Mouse (Mus musculus): ENCODE results near the gene Nptxr. TPM values are rescaled to one million over a fixed set of nuclear protein-coding genes. Genes with fewer than 3 reads are reported as not detected.
A peak's percentile ranks its signal among the peaks of the same experiment; 100 is the strongest.

Gene Nptxr
- total and polyA plus RNA-seq, 2 experiments from 2014 or later = 87.3 to 184 TPM

DNA sequence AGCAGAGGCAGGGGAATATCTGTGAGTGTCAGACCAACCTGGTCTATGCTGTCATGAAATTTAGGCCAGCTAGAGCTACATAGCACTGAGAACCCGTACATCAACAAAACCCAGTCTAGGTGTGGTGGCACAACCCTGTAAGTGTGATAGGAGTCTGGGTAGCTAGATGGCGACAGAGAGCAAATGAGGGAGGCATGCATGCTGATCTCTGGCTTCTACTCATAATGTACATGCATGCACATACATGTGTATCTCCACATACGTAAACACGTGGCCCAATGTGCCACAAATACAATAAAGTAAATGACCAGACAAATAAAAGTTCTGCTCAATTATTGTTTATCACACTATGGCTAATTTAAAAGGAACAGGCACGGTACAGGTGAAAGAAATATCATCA is 3.5 kb upstream of the Nptxr start:
- DNase-seq = peak; percentile 74
- ATAC-seq = 0 out of 2 replicates have a peak, but pooled peaks have one; percentile 21
- WGBS = 32% methylated on average over 5 of the region's 5 CpGs
- H3K4me1 ChIP-seq (ENCODE audit: insufficient read depth) = no peaks in the 10 kb centered on the region; the same call in 1 of the 2 replicates
- no peaks in the 10 kb centered on the region for H3K9me3 ChIP-seq (ENCODE audit: low read length)
- H3K36me3 ChIP-seq (ENCODE audit: insufficient read depth) = no peaks in the 10 kb centered on the region
- H3K27ac ChIP-seq (ENCODE audit: low read depth, low read length) = no peak overlapping the region
- peak; percentile 90 for TF ChIP-seq CTCF (IDR thresholded peaks at IDR 0.05; ENCODE audit: low read depth)
- peaks cover 15% of the 10 kb centered on the region for H3K27me3 ChIP-seq (ENCODE audit: insufficient read depth, low read length)
- H3K4me2 ChIP-seq (ENCODE audit: low read depth) = no peak overlapping the region
- H3K4me3 ChIP-seq (ENCODE audit: low read depth, low read length) = no peak overlapping the region
- no peak overlapping the region for H3K9ac ChIP-seq

DNA sequence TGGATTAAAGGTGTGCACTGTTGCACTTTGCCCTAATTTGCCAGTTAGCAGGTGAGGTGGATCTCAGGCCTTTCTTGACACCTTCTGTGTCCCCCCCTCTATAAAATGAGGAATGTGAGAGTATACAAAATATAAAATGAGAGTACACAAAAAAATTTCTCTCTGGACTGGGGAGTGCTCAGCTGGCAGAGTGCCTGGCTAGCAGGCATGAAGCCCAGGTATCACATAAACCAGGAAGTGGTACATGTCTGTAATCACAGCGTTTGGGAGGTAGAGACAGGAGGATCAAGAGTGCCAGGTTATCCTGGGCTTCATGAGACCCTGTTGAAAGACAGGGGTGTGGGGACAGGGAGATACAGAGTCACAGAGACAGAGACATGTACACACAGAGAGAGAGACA is 2.5 kb upstream of the Nptxr start:
- no peak overlapping the region for H3K4me3 ChIP-seq (ENCODE audit: low read depth, low read length)
- H3K9ac ChIP-seq = no peak overlapping the region
- ATAC-seq = no peak
- no peaks in the 10 kb centered on the region for H3K36me3 ChIP-seq (ENCODE audit: insufficient read depth)
- 39% methylated on average over 1 of the region's 1 CpGs for WGBS
- no peak overlapping the region for H3K4me2 ChIP-seq (ENCODE audit: low read depth)
- DNase-seq = no peak
- H3K27ac ChIP-seq (ENCODE audit: low read depth, low read length) = no peak overlapping the region
- no peaks in the 10 kb centered on the region for H3K9me3 ChIP-seq (ENCODE audit: low read length)
- no peak for TF ChIP-seq CTCF (IDR thresholded peaks at IDR 0.05; ENCODE audit: low read depth)
- H3K4me1 ChIP-seq (ENCODE audit: insufficient read depth) = no peaks in the 10 kb centered on the region; the same call in 1 of the 2 replicates
- peaks cover 19% of the 10 kb centered on the region for H3K27me3 ChIP-seq (ENCODE audit: insufficient read depth, low read length)

DNA sequence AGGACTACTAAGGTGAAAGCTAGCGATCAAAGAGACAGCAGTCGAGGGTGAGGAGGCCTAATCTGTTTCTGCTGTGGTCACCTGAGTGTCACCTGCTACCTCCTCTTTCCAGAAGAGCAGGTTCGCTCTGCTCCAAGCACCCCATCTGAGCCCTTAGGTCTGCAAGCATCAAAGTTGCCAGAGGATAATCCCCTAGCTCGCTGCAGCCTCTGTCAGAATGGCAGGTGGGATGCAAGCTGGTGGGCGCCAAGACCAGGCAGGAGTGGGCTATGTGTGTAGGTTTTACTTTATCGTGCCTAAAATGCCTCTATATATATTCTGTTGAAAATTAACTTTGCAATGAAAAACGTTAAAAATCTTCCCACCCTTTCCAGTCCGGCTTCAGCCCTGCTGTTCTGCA is 680 bp upstream of the Nptxr start:
- WGBS = 24% methylated on average over 8 of the region's 8 CpGs
- ATAC-seq = no peak

DNA sequence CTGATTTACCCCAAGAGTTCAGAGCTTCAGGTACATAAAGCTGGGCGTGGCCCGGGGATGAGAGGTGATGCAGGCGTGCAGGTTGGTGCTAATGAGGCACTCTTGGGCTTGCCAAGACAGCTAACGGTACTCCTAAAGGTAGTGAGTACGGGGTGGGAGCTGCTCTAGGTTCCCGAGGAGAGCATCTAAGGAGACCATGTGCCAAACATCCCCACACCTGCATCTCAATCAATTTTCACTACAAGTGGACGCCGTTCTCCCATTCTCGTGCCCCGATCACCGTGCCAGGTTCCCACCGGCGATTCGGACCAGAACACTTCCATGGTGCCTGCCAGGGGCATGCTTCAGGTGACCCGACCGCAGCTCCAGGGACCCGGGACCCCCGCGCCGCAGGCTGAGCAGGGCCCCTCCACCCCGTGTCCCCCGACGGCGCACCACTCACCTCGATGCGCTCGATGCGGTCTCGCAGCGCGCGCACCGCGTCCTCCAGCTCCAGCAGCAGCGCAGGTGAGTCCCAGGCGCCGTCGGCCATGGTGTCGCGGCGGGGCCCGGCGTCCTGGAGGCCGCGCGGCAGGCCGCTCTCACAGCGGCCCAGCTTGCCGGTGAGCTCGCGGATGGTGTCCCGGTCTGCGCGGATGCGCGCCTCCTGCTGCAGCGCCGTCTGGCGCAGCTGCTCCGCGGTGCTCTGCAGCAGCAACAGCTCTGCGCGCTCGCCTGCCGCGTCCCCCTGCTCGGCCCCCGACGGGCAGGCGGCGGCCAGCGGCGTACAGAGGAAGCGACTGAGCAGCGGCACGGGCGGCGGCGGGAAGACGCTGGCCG is 824 bp downstream of the Nptxr start:
- peak overlapping the region; percentile 70 for H3K9ac ChIP-seq
- WGBS = 5% methylated on average over 76 of the region's 81 CpGs
- peak; percentile 41 for TF ChIP-seq CTCF (IDR thresholded peaks at IDR 0.05; ENCODE audit: low read depth)
- peak overlapping the region; percentile 78 for H3K27ac ChIP-seq (ENCODE audit: low read depth, low read length)
- DNase-seq (peak; percentile 72), ATAC-seq (peak; percentile 76)
- H3K9me3 ChIP-seq (ENCODE audit: low read length) = no peaks in the 10 kb centered on the region
- peaks cover 19% of the 10 kb centered on the region for H3K27me3 ChIP-seq (ENCODE audit: insufficient read depth, low read length)
- peak overlapping the region; percentile 86 for H3K4me2 ChIP-seq (ENCODE audit: low read depth)
- H3K36me3 ChIP-seq (ENCODE audit: insufficient read depth) = no peaks in the 10 kb centered on the region
- H3K4me3 ChIP-seq (ENCODE audit: low read depth, low read length) = peak overlapping the region; percentile 63
- H3K4me1 ChIP-seq (ENCODE audit: insufficient read depth) = no peaks in the 10 kb centered on the region; the same call in 1 of the 2 replicates

More for the DNA sequence above, 680 bp upstream of the Nptxr start:
- Histone ChIP-seq H3K4me1 (ENCODE audit: insufficient read depth) (no peaks in the 10 kb centered on the region; the same call in 1 of the 2 replicates), H3K36me3 (ENCODE audit: insufficient read depth) (no peaks in the 10 kb centered on the region), H3K4me2 (ENCODE audit: low read depth) (peak overlapping the region; percentile 86), H3K27me3 (ENCODE audit: insufficient read depth, low read length) (peaks cover 19% of the 10 kb centered on the region), H3K9ac (peak overlapping the region; percentile 70), H3K27ac (ENCODE audit: low read depth, low read length) (peak overlapping the region; percentile 78), H3K4me3 (ENCODE audit: low read depth, low read length) (peak overlapping the region; percentile 63), H3K9me3 (ENCODE audit: low read length) (no peaks in the 10 kb centered on the region)
- no peak for TF ChIP-seq CTCF (IDR thresholded peaks at IDR 0.05; ENCODE audit: low read depth)
- no peak for DNase-seq

DNA sequence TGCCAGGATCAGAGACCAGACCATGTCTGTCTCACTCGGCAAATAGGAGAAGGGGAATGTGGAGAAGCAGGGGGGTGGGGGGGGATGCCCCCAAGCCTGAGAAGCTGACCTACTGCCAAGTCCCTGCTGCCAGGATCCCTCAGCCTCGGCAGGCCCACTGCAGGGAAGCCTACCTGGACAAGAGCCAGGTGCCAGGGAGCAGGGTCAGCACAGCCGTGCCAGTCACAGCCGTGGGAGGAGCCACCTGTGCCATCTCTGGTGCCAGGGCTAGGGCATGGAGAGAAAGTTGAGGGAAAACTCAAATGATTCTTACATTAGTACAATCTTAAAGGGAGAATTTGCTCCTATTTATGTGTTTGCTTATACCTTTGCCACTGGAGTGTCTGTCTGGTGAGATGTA is 2.3 kb downstream of the Nptxr start:
- H3K27ac ChIP-seq (ENCODE audit: low read depth, low read length) = no peak overlapping the region
- no peaks in the 10 kb centered on the region for H3K36me3 ChIP-seq (ENCODE audit: insufficient read depth)
- no peaks in the 10 kb centered on the region; the same call in 1 of the 2 replicates for H3K4me1 ChIP-seq (ENCODE audit: insufficient read depth)
- peaks cover 16% of the 10 kb centered on the region for H3K27me3 ChIP-seq (ENCODE audit: insufficient read depth, low read length)
- ATAC-seq (no peak), DNase-seq (no peak)
- 34% methylated on average over 4 of the region's 4 CpGs for WGBS
- H3K4me2 ChIP-seq (ENCODE audit: low read depth) = 0 out of 2 replicates have a peak overlapping the region, but pooled peaks have one; percentile 86
- TF ChIP-seq CTCF (IDR thresholded peaks at IDR 0.05; ENCODE audit: low read depth) = no peak
- H3K9ac ChIP-seq = 0 out of 2 replicates have a peak overlapping the region, but pooled peaks have one; percentile 6
- H3K9me3 ChIP-seq (ENCODE audit: low read length) = no peaks in the 10 kb centered on the region
- no peak overlapping the region for H3K4me3 ChIP-seq (ENCODE audit: low read depth, low read length)

DNA sequence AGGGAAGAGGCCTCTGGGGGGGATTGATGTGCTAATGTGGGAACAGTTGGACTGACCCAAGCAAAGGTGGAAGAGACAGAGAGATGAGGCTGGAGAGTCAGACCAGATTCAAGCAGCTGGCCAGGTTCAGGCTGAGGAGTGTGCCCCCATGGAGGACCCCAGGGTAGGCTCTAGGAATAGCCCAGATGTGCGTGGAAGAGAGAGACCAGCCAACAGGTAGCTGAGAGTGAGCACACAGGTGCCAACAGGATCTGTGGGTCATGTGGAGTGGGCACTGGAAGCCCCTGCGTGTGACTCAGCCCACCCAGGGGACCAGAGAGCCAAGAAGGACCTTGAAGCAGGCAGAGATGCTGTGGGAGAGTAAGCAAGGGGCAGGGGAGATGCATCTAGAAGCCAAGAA is 2.9 kb downstream of the Nptxr start:
- no peak for TF ChIP-seq CTCF (IDR thresholded peaks at IDR 0.05; ENCODE audit: low read depth)
- H3K4me3 ChIP-seq (ENCODE audit: low read depth, low read length) = no peak overlapping the region
- H3K4me1 ChIP-seq (ENCODE audit: insufficient read depth) = no peaks in the 10 kb centered on the region; the same call in 1 of the 2 replicates
- peaks cover 12% of the 10 kb centered on the region for H3K27me3 ChIP-seq (ENCODE audit: insufficient read depth, low read length)
- no peak overlapping the region for H3K27ac ChIP-seq (ENCODE audit: low read depth, low read length)
- no peak for DNase-seq
- WGBS = 65% methylated on average over 2 of the region's 2 CpGs
- no peaks in the 10 kb centered on the region for H3K9me3 ChIP-seq (ENCODE audit: low read length)
- no peaks in the 10 kb centered on the region for H3K36me3 ChIP-seq (ENCODE audit: insufficient read depth)
- H3K9ac ChIP-seq = no peak overlapping the region
- no peak for ATAC-seq
- H3K4me2 ChIP-seq (ENCODE audit: low read depth) = no peak overlapping the region

DNA sequence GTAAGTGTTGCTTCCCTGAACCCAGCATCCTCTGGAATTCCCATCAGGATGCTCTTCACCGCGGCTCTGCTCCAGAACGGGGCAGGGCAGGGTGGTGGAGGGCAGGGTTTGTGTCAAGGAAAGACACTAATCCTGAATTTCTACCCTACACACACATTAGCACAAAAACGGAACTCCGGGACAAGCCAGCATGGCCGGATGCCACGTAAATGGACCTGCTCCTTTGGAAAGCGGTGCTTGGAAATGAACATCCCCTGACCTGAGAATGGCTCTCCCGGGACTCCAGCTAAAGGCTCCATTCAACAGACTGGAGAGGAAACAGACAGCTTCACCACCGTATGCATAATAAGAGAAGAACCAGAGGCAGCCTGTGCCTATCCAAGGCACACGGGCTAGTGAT is 3.9 kb downstream of the Nptxr start:
- 59% methylated on average over 11 of the region's 11 CpGs for WGBS
- no peak overlapping the region for H3K9ac ChIP-seq
- H3K27ac ChIP-seq (ENCODE audit: low read depth, low read length) = no peak overlapping the region
- H3K4me1 ChIP-seq (ENCODE audit: insufficient read depth) = no peaks in the 10 kb centered on the region; the same call in 1 of the 2 replicates
- H3K4me2 ChIP-seq (ENCODE audit: low read depth) = no peak overlapping the region
- DNase-seq = no peak
- no peaks in the 10 kb centered on the region for H3K9me3 ChIP-seq (ENCODE audit: low read length)
- no peak overlapping the region for H3K4me3 ChIP-seq (ENCODE audit: low read depth, low read length)
- peaks cover 7% of the 10 kb centered on the region for H3K27me3 ChIP-seq (ENCODE audit: insufficient read depth, low read length)
- no peak for TF ChIP-seq CTCF (IDR thresholded peaks at IDR 0.05; ENCODE audit: low read depth)
- no peak for ATAC-seq
- H3K36me3 ChIP-seq (ENCODE audit: insufficient read depth) = no peaks in the 10 kb centered on the region
